ENCODE assay signal across 20 mouse cellular contexts in the genomic region with DNA sequence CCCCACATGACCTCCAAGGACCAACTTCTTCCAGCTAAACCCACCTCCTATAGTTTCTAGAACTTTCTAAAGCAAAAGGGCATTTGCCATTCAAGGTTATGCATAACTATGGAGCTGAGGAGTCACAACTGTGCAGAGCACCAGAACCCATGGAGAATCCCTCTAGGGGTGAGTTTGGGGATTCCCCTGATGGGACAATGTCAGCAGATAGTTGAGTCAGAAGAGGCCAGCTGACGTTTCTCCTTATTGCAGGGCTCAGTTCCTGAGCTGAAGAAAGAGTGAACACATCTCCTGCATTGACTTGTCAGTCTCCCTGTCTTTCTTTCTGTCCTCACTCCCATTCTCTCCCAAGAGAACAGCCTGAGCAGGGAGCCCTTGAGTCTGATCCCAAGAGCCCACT. TPM values are rescaled to one million over a fixed set of nuclear protein-coding genes. Genes with fewer than 3 reads are reported as not detected.
A peak's percentile ranks its signal among the peaks of the same experiment; 100 is the strongest.
DNase-seq lines count a peak whose midpoint lies in the region; TF ChIP-seq lines count a peak whose summit lies in the region.
"Had no signal": no experiment of that assay in that cellular context is flagged by ENCODE, and none has a peak within 500 bp of the region (broad histone marks: within the 10 kb centered on the region; RNA-seq: fewer than 3 reads in every experiment).

No protein-coding gene starts in this region.

- 0 out of 4 replicates have a peak, but pooled peaks of 1 of the 2 experiments have one; percentile 8 for TF ChIP-seq CTCF in CH12.LX (conservative IDR thresholded peaks at IDR 0.05 in 1 of 2, IDR thresholded peaks at IDR 0.05 in 1 of 2; ENCODE audit: low read depth in 2 of 2, low read length in 2 of 2)
- no peak; the same call in 1 of the 2 replicates for TF ChIP-seq CTCF in left cerebral cortex, adult 2 months (IDR thresholded peaks at IDR 0.05)

- no peak for TF ChIP-seq RAD21 in CH12.LX (IDR thresholded peaks at IDR 0.05; ENCODE audit: low read depth, low read length)

- dilution Hi-C loops in CH12.LX (cut with MboI; ENCODE audit: extremely low pct_ligation_motif_present, extremely low pct_unique_long_range_greater_than_20kb, low sequenced_read_pairs): no loop called here

- no peaks in the 10 kb centered on the region for H3K27me3 ChIP-seq in CH12.LX (replicated peaks)
- H3K27me3 ChIP-seq: embryonic facial prominence, embryonic 15.5 days; hindbrain, embryonic 12.5 days had no signal

- peaks cover 14 to 23% of the 10 kb centered on the region in 2 experiments for H3K4me1 ChIP-seq in CH12.LX (ENCODE audit: control insufficient read depth in 1 of 2, insufficient read depth in 2 of 2)
- H3K4me1 ChIP-seq: embryonic facial prominence, embryonic 15.5 days; hindbrain, embryonic 12.5 days had no signal

- H3K27ac ChIP-seq in CH12.LX (ENCODE audit: insufficient read depth, low read depth): peak overlapping the region; percentile 61
- peak overlapping the region; percentile 12 for H3K27ac ChIP-seq in macrophage
- H3K27ac ChIP-seq in left cerebral cortex, adult 2 months: no peak overlapping the region
- H3K27ac ChIP-seq: embryonic facial prominence, embryonic 15.5 days; forebrain, embryonic 10.5 days; gastrocnemius, adult 2 months; heart, embryonic 10.5 days; hindbrain, embryonic 12.5 days had no signal

- no peak overlapping the region for H3K4me2 ChIP-seq in CH12.LX (ENCODE audit: insufficient read depth, low read depth, poor library complexity, severe bottlenecking)
- H3K4me2 ChIP-seq: embryonic facial prominence, embryonic 15.5 days; hindbrain, embryonic 12.5 days had no signal

- peaks cover 8% of the 10 kb centered on the region for H3K9me3 ChIP-seq in CH12.LX (replicated peaks; ENCODE audit: low read length)
- H3K9me3 ChIP-seq: embryonic facial prominence, embryonic 15.5 days; forebrain, embryonic 10.5 days; heart, embryonic 10.5 days; hindbrain, embryonic 12.5 days had no signal

- intact Hi-C loops in left cerebral cortex, adult 2 months (cut with DNase I): no loop called here

- 31% methylated on average over 1 of the region's 1 CpGs for WGBS in macrophage (ENCODE audit: missing documents)

- in situ Hi-C loops in CH12.LX (cut with MboI; ENCODE audit: low pct_ligation_motif_present, low pct_unique_long_range_greater_than_20kb, low sequenced_read_pairs): no loop called here

- TF ChIP-seq EP300 in CH12.LX (IDR thresholded peaks at IDR 0.05; ENCODE audit: low read length): no peak

- DNase-seq in CH12.LX (ENCODE audit: extremely low read depth) (peak; percentile 72), R1 (ENCODE audit: low read depth, low spot score) (peak; percentile 39)
- no peak for DNase-seq in left cerebral cortex, adult 2 months (ENCODE audit: extremely low spot score in 1 of 2, low spot score in 2 of 2)
- no peak for DNase-seq in kidney, adult 9 months
- DNase-seq in embryo, embryonic 10 days (ENCODE audit: low spot score): no peak
- DNase-seq: adrenal gland, postnatal 10 days; cerebellum, adult 2 months; cerebellum, postnatal 10 days; embryo, embryonic 11 days; gastrocnemius, adult 2 months; gastrocnemius, postnatal 36 days; heart, adult 11 months; heart, postnatal 10 days; heart, postnatal 4 days had no signal

- H3K4me3 ChIP-seq in CH12.LX (replicated peaks in 1 of 3; ENCODE audit: low read depth in 2 of 3, low read length in 2 of 3, poor library complexity in 1 of 3) (no peak overlapping the region), macrophage (ENCODE audit: inconsistent target) (no peak overlapping the region)
- H3K4me3 ChIP-seq in left cerebral cortex, adult 2 months: no peak overlapping the region
- H3K4me3 ChIP-seq: embryonic facial prominence, embryonic 15.5 days; erythroblast, embryonic 14.5 days; forebrain, embryonic 10.5 days; gastrocnemius, adult 2 months; heart, embryonic 10.5 days; hindbrain, embryonic 12.5 days had no signal

- no peak overlapping the region for H3K9ac ChIP-seq in CH12.LX (ENCODE audit: insufficient read depth, low read depth)
- H3K9ac ChIP-seq: embryonic facial prominence, embryonic 15.5 days; hindbrain, embryonic 12.5 days had no signal

- no peak for TF ChIP-seq POLR2A in CH12.LX (IDR thresholded peaks at IDR 0.05; ENCODE audit: low read depth, low read length)

- H3K36me3 ChIP-seq in CH12.LX (replicated peaks in 1 of 2; ENCODE audit: control insufficient read depth in 1 of 2, insufficient read depth in 1 of 2, low read length in 1 of 2): peaks cover 17 to 59% of the 10 kb centered on the region in 2 experiments
- H3K36me3 ChIP-seq in macrophage (ENCODE audit: inconsistent target): no peaks in the 10 kb centered on the region

- H3K79me2 ChIP-seq in CH12.LX (replicated peaks; ENCODE audit: control insufficient read depth, extremely low read depth, insufficient read depth, poor library complexity, severe bottlenecking) (no peaks in the 10 kb centered on the region), macrophage (ENCODE audit: inconsistent target) (no peaks in the 10 kb centered on the region)

TF ChIP-seq in CH12.LX, 34 proteins besides CTCF, POLR2A, EP300 and RAD21:
- TF ChIP-seq ZNF384 (IDR thresholded peaks at IDR 0.05; ENCODE audit: low read depth, low read length) (no peak), ETS1 (conservative IDR thresholded peaks at IDR 0.05; ENCODE audit: low read depth, low read length) (peak; percentile 44)

RNA-seq across cellular contexts. Expression of gene Def6, which starts 14.8 kb away (rescaled TPM):
- total RNA-seq in CH12.LX (2012; rRNA removed): 56.9 and 81.8 TPM in 2 replicates
- total RNA-seq in CH12.LX (2014; rRNA removed): 31.3 and 33.3 TPM in 2 replicates
- polyA plus RNA-seq in CH12.LX (2012; ENCODE audit: insufficient read length, low read depth): 53.6 and 57.4 TPM in 2 replicates
- total RNA-seq in macrophage (2018; cell fraction: chromatin; rRNA removed): 10 to 100 TPM in 20 of 26 experiments, 1 to 10 TPM in 6; 4.6 to 41.8 (median 24.5) TPM
- total RNA-seq in macrophage (2018; cell fraction: cytosol; rRNA removed): 10 to 100 TPM; 12.0 to 36.5 (median 30.1) TPM
- total RNA-seq in macrophage (2018; cell fraction: nucleus; rRNA removed): 10 to 100 TPM in 24 of 26 experiments, 1 to 10 TPM in 2; 6.1 to 35.2 (median 23.3) TPM
- 20.9 to 30.3 TPM (median 27.3 TPM) in 3 replicates for polyA plus RNA-seq in macrophage (2018)
- total RNA-seq in left cerebral cortex, adult 2 months (2021): 1 to 10 TPM; 2.1 to 3.1 TPM

RNA-seq across cellular contexts. Expression of gene Zfp523, which starts 15.8 kb away (rescaled TPM):
- total RNA-seq in CH12.LX (2012; rRNA removed) (7.6 and 14.7 TPM in 2 replicates), CH12.LX (2014; rRNA removed) (2.5 and 3.7 TPM in 2 replicates)
- polyA plus RNA-seq in CH12.LX (2012; ENCODE audit: insufficient read length, low read depth) (10.1 and 12.5 TPM in 2 replicates), macrophage (2018) (7.5 to 11.9 TPM (median 11.7 TPM) in 3 replicates)
- 10 to 100 TPM; 22.5 to 60.9 (median 33.4) TPM for total RNA-seq in macrophage (2018; cell fraction: chromatin; rRNA removed)
- total RNA-seq in macrophage (2018; cell fraction: cytosol; rRNA removed): 10 to 100 TPM in 2 of 26 experiments, 1 to 10 TPM in 24; 4.3 to 10.7 (median 7.5) TPM
- total RNA-seq in macrophage (2018; cell fraction: nucleus; rRNA removed): 10 to 100 TPM in 25 of 26 experiments, 1 to 10 TPM in 1; 9.6 to 56.5 (median 24.2) TPM
- 100 to 1,000 TPM; 107 to 130 TPM for total RNA-seq in left cerebral cortex, adult 2 months (2021)

RNA-seq across cellular contexts. Expression of gene Ppard, which starts 39.7 kb away (rescaled TPM):
- total RNA-seq in CH12.LX (2012; rRNA removed) (4.1 and 7.3 TPM in 2 replicates), CH12.LX (2014; rRNA removed) (1.8 and 2.9 TPM in 2 replicates)
- polyA plus RNA-seq in CH12.LX (2012; ENCODE audit: insufficient read length, low read depth) (12.7 and 15.5 TPM in 2 replicates), macrophage (2018) (10.6 to 23.1 TPM (median 20.3 TPM) in 3 replicates)
- total RNA-seq in macrophage (2018; cell fraction: chromatin; rRNA removed): 10 to 100 TPM; 12.0 to 77.1 (median 35.8) TPM
- 10 to 100 TPM; 14.4 to 32.5 (median 20.6) TPM for total RNA-seq in macrophage (2018; cell fraction: cytosol; rRNA removed)
- 10 to 100 TPM; 16.5 to 68.6 (median 26.6) TPM for total RNA-seq in macrophage (2018; cell fraction: nucleus; rRNA removed)
- total RNA-seq in left cerebral cortex, adult 2 months (2021): 10 to 100 TPM; 28.8 to 29.2 TPM

RNA-seq across cellular contexts. Expression of gene Scube3, which starts 50.8 kb away (rescaled TPM):
- 0.08 and 0.50 TPM in 2 replicates for total RNA-seq in CH12.LX (2012; rRNA removed)
- total RNA-seq in CH12.LX (2014; rRNA removed): not detected in 2 replicates
- polyA plus RNA-seq in CH12.LX (2012; ENCODE audit: insufficient read length, low read depth): 0.10 and 0.19 TPM in 2 replicates
- total RNA-seq in macrophage (2018; cell fraction: chromatin; rRNA removed): under 1 TPM in 3 of 26 experiments, not detected in 23; 0.17 to 0.86 (median 0.41) TPM
- total RNA-seq in macrophage (2018; cell fraction: cytosol; rRNA removed): under 1 TPM in 16 of 26 experiments, not detected in 10; under 0.01 to 0.16 (median 0.05) TPM
- total RNA-seq in macrophage (2018; cell fraction: nucleus; rRNA removed): 1 to 10 TPM in 1 of 26 experiments, under 1 TPM in 15, not detected in 10; 0.11 to 1.1 (median 0.27) TPM
- polyA plus RNA-seq in macrophage (2018): 0.04 TPM in 1 of 3 replicates, not detected in the others
- 1 to 10 TPM; 1.5 TPM for total RNA-seq in left cerebral cortex, adult 2 months (2021)
- polyA plus RNA-seq: erythroblast, embryonic 14.5 days had no signal

Comparison
In these comparisons a context has a peak if more than half of its experiments do, and no peak if none do; other contexts are left out.
1. DNase-seq: peak in CH12.LX (single experiment) and R1 (single experiment); none in left cerebral cortex, adult 2 months (0 of 2), kidney, adult 9 months (single experiment) and embryo, embryonic 10 days (single experiment).
2. RNA of gene Def6, which starts 14.8 kb away (total RNA-seq): 31.3 to 81.8 TPM in CH12.LX; 2.1 to 3.1 TPM in left cerebral cortex, adult 2 months; every median in the first group is over 4 times any median in the second.
3. RNA of gene Zfp523, which starts 15.8 kb away (total RNA-seq): 107 to 130 TPM in left cerebral cortex, adult 2 months; 2.5 to 14.7 TPM in CH12.LX; every median in the first group is over 4 times any median in the second.